Mouse (Mus musculus) left cerebral cortex, postnatal 25 days (tissue): Measurements from ENCODE around the gene Hpse2. TPM values are rescaled to one million over a fixed set of nuclear protein-coding genes. Genes with fewer than 3 reads are reported as not detected.
A peak's percentile ranks its signal among the peaks of the same experiment; 100 is the strongest.
"Not testable (repeated sequence)": the region's sequence is repeated elsewhere in the genome, so short reads cannot be mapped to it uniquely, and the experiment has no call there.

Source experiments
- DNase-seq, 2 experiments: peaks; one replicate each; pipeline ENCODE4 v3.0.0; 2022; ENCODE audit warnings: low spot score in 2 of 2, mixed read lengths in 1 of 2
- intact Hi-C: fragments of 180-260 bp; cut with DNase I; formaldehyde crosslinking; loops from one replicate; pipeline ENCODE4 v1.15.1; 2025
- total RNA-seq, 2 experiments: library from RNA; stranded (reverse); gene quantifications; 2 replicates each; pipeline ENCODE4 v1.2.3; 2021

The Hpse2 gene
- total RNA-seq, 2 experiments from 2014 or later: 0.37 TPM; not detected in 1

- intact Hi-C loops: no loop called here
- peak in 1 of 2 experiments; percentile 10 for DNase-seq
Measured at GRCm38 (mm10) chr19:42809491-42809890, 578.7 kb downstream of the Hpse2 start.

- intact Hi-C loops: loop anchor here (5.0 kb wide), 2 partner anchors 104 to 679 kb away; no protein-coding TSS in a partner anchor
- no peak for DNase-seq
Measured at GRCm38 (mm10) chr19:42797866-42798265, 590.3 kb downstream of the Hpse2 start.

DNA sequence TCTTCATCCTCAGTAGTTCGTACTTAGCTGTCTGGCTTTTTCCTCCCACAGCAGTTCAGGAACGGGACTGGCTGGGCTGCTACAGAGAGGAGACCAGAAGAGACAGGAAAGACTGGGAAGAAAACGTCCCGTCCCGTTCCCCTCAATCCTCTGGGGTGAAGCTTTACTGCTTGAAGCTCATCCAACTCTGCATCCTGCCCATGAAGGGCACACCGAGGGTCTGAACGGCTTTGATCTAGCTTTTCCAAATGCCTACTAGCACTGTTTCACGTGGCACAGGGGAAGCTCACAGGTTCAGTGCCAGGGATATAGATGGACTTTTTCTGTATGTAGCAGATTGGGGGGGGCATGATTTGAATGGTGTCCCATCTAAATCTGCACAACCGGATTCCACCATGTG, 592.4 kb downstream of the Hpse2 start:
- intact Hi-C loops: loop anchor here (1.0 to 5.0 kb wide), 5 partner anchors 106 to 682 kb away; no protein-coding TSS in a partner anchor
- no peak for DNase-seq

DNA sequence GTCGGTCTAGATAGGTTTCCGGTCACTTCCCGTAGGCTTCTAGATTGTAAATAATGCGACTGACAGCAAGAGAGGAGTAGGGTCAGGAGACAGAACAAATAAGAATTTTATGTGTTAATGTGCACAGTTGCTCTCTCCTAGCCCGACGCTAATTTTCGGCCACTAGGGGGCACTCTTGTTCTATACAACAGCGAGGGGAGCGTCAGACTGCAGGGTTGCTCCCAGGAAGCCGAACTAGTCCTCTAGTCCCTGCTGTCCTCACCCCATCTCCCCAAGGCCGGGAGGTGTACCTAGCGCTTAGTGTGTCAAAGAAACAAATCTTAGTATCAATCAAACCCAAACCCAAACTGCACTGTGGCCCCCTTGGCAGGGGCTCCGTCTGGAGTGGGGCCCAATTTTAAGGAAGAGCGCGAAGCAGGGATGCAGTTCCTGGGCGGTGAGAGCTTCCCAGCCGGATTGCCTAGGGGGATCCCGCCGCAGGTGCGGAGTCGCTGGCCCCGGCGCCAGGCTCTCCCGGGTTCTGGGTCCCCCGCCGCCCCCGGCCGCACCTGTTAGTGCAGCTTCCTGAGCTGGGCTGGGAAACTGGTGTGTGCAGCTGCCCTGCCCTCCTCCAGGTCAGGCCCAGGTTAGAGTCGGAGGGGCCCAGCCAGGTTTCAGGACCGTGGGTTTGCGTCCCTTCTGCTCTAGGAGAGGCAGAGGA, 593.1 kb downstream of the Hpse2 start:
- DNase-seq: peak; percentile 91 to 93
- intact Hi-C loops: loop anchor here (1.0 to 5.0 kb wide), 5 partner anchors 107 to 682 kb away; no protein-coding TSS in a partner anchor

GRCm38 (mm10) chr19:42788311-42788710, 599.8 kb downstream of the Hpse2 start:
- DNase-seq: peak in 1 of 2 experiments; percentile 47
- intact Hi-C loops: no loop called here

DNA sequence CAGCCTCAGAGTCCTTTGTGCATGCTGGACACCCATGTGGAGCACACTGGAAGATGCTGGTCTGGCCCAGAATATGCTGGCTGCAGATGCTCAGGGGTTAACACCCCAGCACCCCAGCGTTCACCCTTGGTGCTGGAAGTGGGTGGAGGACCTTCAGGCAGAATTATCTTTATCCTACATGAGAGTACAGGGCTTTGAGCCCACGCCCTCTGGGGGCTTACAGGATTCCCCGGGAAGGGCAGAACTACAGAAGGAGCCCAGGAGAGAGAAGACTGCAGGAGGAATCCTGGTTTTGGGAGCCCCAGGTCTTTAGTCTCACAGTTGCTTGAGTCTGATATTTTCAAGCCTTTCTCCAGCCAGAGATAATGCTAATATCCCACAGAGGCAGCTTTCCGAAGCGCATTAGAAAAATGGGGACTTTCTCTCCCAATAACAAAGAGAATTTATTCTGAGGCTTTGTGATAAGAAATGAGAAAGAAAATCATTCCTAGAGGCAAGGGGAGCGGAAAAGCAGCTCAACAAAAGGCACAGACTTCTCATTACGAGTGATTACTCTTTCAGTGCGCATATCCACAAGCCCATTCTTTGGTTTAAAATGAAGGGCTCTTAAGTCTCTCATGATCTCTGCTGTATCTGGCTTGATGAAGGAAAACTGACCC, 602.5 kb downstream of the Hpse2 start:
- no peak for DNase-seq
- intact Hi-C loops: no loop called here

DNA sequence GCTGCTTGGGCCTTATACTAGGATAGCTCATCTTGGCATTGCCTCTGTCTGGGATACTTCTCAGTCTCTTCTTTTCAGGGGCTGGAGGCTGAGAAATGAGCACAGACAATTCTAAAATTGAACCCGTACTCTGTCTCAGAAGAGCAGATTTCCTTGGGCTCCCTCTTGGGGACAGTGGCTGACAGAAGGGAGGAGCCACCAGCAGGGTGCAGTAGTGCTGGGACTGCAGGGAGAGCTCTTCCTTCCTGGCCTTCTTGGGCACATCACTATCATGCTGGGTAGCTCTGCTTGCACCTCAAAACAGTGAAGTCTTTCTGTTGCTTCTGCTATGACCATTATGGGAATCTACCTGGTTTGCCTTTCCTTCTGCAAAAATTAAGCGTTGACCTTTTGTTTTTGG, 603.0 kb downstream of the Hpse2 start:
- no peak for DNase-seq
- intact Hi-C loops: no loop called here

DNA sequence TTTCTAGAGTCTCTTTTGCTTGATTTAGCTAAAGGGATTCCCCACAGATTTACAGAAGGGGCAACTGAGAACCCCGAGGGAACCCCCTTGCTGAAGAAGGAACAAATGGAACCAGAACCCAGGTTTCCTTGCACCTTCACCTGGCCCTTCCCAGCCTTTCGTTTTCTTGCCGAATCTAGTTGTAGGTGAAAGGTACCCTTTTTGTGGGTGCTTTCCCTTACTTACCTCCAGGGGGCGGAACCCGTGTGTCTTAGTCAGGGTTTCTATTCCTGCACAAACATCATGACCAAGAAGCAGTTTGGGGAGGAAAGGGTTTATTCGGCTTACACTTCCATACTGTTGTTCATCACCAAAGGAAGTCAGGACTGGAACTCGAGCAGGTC, 608.0 kb downstream of the Hpse2 start:
- DNase-seq, intact Hi-C loops: not testable (repeated sequence)

DNA sequence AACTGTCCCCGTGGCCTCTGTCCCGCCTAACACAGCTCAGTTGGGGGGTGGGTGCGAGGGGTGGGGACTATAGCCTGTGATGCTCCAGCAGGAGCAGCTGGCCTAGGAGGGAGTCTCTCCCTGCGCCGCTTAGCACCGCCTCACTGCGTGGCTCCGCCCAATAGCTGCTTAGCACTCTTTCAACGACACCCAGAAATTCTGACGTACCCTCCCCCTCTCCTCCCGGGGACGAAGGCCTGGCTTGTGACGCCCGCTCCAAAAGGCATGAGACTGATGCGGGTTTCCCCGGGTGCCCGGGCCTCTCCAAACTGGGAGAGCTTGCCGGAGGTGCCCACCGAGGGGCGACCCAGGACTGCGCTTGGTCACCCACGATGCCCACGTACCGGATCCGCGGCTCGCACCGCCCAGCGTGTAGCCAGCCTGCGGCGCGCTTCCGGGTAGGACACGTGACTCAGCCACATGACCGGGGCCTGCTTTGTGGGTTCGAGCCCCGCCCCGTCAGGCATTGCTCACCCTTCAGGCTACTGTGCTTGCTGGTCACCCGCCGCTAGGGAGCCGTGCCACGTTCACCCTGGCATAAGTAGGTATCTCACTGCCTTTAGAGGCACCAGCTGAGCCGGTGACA, 608.5 kb downstream of the Hpse2 start, which contains the start of gene Hps1:
Hps1 (minus strand) TSS at position 448 of the 625 bp plus-strand sequence.
- DNase-seq: peak; percentile 92 to 95
- intact Hi-C loops: loop anchor here (5.0 kb wide), 1 partner anchor 462 kb away; no protein-coding TSS in a partner anchor

- intact Hi-C loops: loop anchor here (5.0 kb wide), 1 partner anchor 460 kb away; no protein-coding TSS in a partner anchor
- DNase-seq: no peak
Measured at GRCm38 (mm10) chr19:42777801-42778200, 610.4 kb downstream of the Hpse2 start.

DNA sequence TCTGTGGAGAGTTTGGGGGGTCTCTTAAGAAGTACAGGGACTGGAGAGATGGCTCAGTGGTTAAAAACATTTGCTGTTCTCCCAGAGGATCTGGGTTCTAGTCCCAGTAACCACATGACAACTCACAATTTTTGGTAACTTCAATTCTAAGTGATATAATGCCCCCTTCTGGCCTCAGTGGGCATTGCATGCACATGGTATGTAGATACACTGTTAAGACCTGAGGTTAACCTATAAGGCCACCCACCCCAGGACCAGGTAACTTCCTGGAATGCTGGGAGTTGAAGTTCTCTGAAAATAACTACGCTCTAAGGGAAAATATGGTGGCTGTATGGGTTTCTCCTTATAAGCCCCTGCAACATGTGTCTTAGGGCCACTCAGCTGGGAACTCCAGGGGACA, 611.3 kb downstream of the Hpse2 start:
- intact Hi-C loops: loop anchor here (5.0 kb wide), 1 partner anchor 460 kb away; no protein-coding TSS in a partner anchor

GRCm38 (mm10) chr19:42770141-42770872, 617.8 kb downstream of the Hpse2 start:
- DNase-seq: no peak
- intact Hi-C loops: no loop called here

More for the DNA sequence above, 611.3 kb downstream of the Hpse2 start:
- no peak for DNase-seq

- intact Hi-C loops: no loop called here
- no peak for DNase-seq
Measured at GRCm38 (mm10) chr19:42769648-42770047, 618.5 kb downstream of the Hpse2 start.

GRCm38 (mm10) chr19:42767361-42767760, 620.8 kb downstream of the Hpse2 start:
- no peak for DNase-seq
- intact Hi-C loops: no loop called here

DNA sequence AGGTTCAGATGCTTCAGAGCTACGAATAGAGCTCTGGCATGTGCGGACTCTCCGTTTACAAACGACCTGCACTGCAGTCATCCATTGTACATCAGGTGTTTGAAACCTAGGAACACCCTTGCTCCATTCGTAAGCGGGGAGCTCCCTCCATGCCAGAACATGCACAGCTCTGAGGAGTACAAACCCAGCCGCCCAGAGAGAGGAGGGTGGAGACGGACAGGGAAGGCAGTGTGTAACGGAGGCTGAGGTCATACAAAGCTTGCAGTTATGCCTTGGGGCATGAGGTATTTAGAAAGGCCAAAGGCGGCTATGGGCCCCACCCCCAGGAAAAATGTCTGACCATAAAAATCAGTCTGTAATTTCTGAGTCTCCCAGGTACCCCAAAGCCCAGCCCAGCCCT, 623.8 kb downstream of the Hpse2 start:
- intact Hi-C loops: no loop called here

GRCm38 (mm10) chr19:42756671-42757070, 631.5 kb downstream of the Hpse2 start:
- DNase-seq: no peak
- intact Hi-C loops: no loop called here

More for the DNA sequence above, 623.8 kb downstream of the Hpse2 start:
- no peak for DNase-seq

- DNase-seq: no peak
- intact Hi-C loops: no loop called here
Measured at GRCm38 (mm10) chr19:42755148-42755870, 632.8 kb downstream of the Hpse2 start.

GRCm38 (mm10) chr19:42753141-42753917, 634.8 kb downstream of the Hpse2 start:
- DNase-seq: peak; percentile 20 to 25
- intact Hi-C loops: no loop called here
